ENCODE assay signal across 9 mouse cellular contexts in genomic region chr16:91222171-91222642, GRCm38 (mm10). TPM values are rescaled to one million over a fixed set of nuclear protein-coding genes. Genes with fewer than 3 reads are reported as not detected.
DNase-seq lines count a peak whose midpoint lies in the region; ATAC-seq and TF ChIP-seq lines count a peak whose summit lies in the region.
"Had no signal": no experiment of that assay in that cellular context is flagged by ENCODE, and none has a peak within 500 bp of the region (broad histone marks: within the 10 kb centered on the region; RNA-seq: fewer than 3 reads in every experiment).

No protein-coding gene starts in this region.

- peak; percentile 7; the same call in 1 of the 2 replicates for TF ChIP-seq CTCF in hindbrain, postnatal 0 days (IDR thresholded peaks at IDR 0.05; ENCODE audit: low read depth)

- peaks cover 99% of the 10 kb centered on the region for H3K27me3 ChIP-seq in lung, embryonic 15.5 days
- peaks cover 87% of the 10 kb centered on the region for H3K27me3 ChIP-seq in hindbrain, postnatal 0 days (ENCODE audit: insufficient read depth, low read length)

- WGBS in lung, embryonic 15.5 days = under 1% methylated on average over 25 of the region's 25 CpGs
- WGBS in hindbrain, postnatal 0 days = 2% methylated on average over 25 of the region's 25 CpGs

- no peak overlapping the region for H3K27ac ChIP-seq in lung, embryonic 15.5 days
- peak overlapping the region; percentile 74; the same call in 1 of the 2 replicates for H3K27ac ChIP-seq in hindbrain, postnatal 0 days

- H3K4me3 ChIP-seq in lung, embryonic 15.5 days = peak overlapping the region; percentile 22
- peak overlapping the region; percentile 21 for H3K4me3 ChIP-seq in hindbrain, postnatal 0 days (ENCODE audit: low read length)

- 0 out of 2 replicates have a peak, but pooled peaks cover 3% of the 10 kb centered on the region for H3K9me3 ChIP-seq in lung, embryonic 15.5 days
- H3K9me3 ChIP-seq in hindbrain, postnatal 0 days (ENCODE audit: low read length) = peaks cover 4% of the 10 kb centered on the region; the same call in 1 of the 2 replicates

- no peaks in the 10 kb centered on the region for H3K36me3 ChIP-seq in lung, embryonic 15.5 days
- no peaks in the 10 kb centered on the region for H3K36me3 ChIP-seq in hindbrain, postnatal 0 days (ENCODE audit: insufficient read depth, low read length)

- no peak for ATAC-seq in lung, embryonic 15.5 days (ENCODE audit: borderline replicate concordance, extremely low read depth, low FRiP score, low TSS enrichment)
- ATAC-seq in hindbrain, postnatal 0 days = peak; percentile 36

- H3K4me2 ChIP-seq in lung, embryonic 15.5 days = peak overlapping the region; percentile 41
- H3K4me2 ChIP-seq in hindbrain, postnatal 0 days (ENCODE audit: low read depth, low read length) = peak overlapping the region; percentile 40

- H3K4me1 ChIP-seq in lung, embryonic 15.5 days = peaks cover 31% of the 10 kb centered on the region
- no peaks in the 10 kb centered on the region for H3K4me1 ChIP-seq in hindbrain, postnatal 0 days (ENCODE audit: insufficient read depth, low read length)

- peak; percentile 41 for DNase-seq in adrenal gland, adult 2 months
- no peak for DNase-seq in adrenal gland, adult 8-10 months
- no peak for DNase-seq in lung, adult 18-20 months
- DNase-seq in hindbrain, postnatal 0 days (ENCODE audit: low spot score) = peak; percentile 62
- DNase-seq in right cerebral cortex, postnatal 4 days = peak; percentile 29
- no peak for DNase-seq in testis, postnatal 10 days (ENCODE audit: low spot score)
- DNase-seq in spleen, adult 12 weeks (ENCODE audit: low spot score) = no peak

- no peak overlapping the region for H3K9ac ChIP-seq in lung, embryonic 15.5 days
- no peak overlapping the region; the same call in 1 of the 2 replicates for H3K9ac ChIP-seq in hindbrain, postnatal 0 days (replicated peaks; ENCODE audit: low read length)

RNA-seq across cellular contexts. Expression of gene Olig2, which starts 3.0 kb away (rescaled TPM):
- total RNA-seq in adrenal gland, adult 2 months (2021) = not detected
- polyA plus RNA-seq in adrenal gland, adult 2 months (2012; rRNA removed) = not detected in 2 replicates
- total RNA-seq in adrenal gland, adult 8-10 months (2022) = not detected
- polyA plus RNA-seq in lung, embryonic 15.5 days (2015; fragmentation: Nextera tagmentation; extraction: Ambion mirVana) = not detected in 2 replicates
- 58.7 and 66.3 TPM in 2 replicates for total RNA-seq in hindbrain, postnatal 0 days (2014; rRNA removed)
- polyA plus RNA-seq in hindbrain, postnatal 0 days (2015; fragmentation: Nextera tagmentation; extraction: Ambion mirVana) = 16.0 and 17.3 TPM in 2 replicates
- polyA plus RNA-seq: intestine, embryonic 14.5 days had no signal

RNA-seq across cellular contexts. Expression of gene Olig1, which starts 47.4 kb away (rescaled TPM):
- under 1 TPM; 0.37 to 0.86 TPM for total RNA-seq in adrenal gland, adult 2 months (2021)
- 0.49 and 2.2 TPM in 2 replicates for polyA plus RNA-seq in adrenal gland, adult 2 months (2012; rRNA removed)
- under 1 TPM in 1 of 4 experiments, not detected in 3; 0.20 TPM for total RNA-seq in adrenal gland, adult 8-10 months (2022)
- polyA plus RNA-seq in lung, embryonic 15.5 days (2015; fragmentation: Nextera tagmentation; extraction: Ambion mirVana) = 0.08 and 0.09 TPM in 2 replicates
- total RNA-seq in hindbrain, postnatal 0 days (2014; rRNA removed) = 240 and 249 TPM in 2 replicates
- polyA plus RNA-seq in hindbrain, postnatal 0 days (2015; fragmentation: Nextera tagmentation; extraction: Ambion mirVana) = 199 and 227 TPM in 2 replicates

Comparison
In these comparisons a context has a peak if more than half of its experiments do, and no peak if none do; other contexts are left out.
1. DNase-seq: peak in adrenal gland, adult 2 months (single experiment), hindbrain, postnatal 0 days (single experiment) and right cerebral cortex, postnatal 4 days (single experiment); none in adrenal gland, adult 8-10 months (single experiment), lung, adult 18-20 months (0 of 2), testis, postnatal 10 days (single experiment) and spleen, adult 12 weeks (single experiment).
2. RNA of gene Olig2, which starts 3.0 kb away (total RNA-seq): 58.7 to 66.3 TPM in hindbrain, postnatal 0 days; not detected in adrenal gland, adult 2 months and not detected in adrenal gland, adult 8-10 months; every median in the first group is over 10 times any median in the second.
3. RNA of gene Olig1, which starts 47.4 kb away (total RNA-seq): 240 to 249 TPM in hindbrain, postnatal 0 days; 0.37 to 0.86 TPM in adrenal gland, adult 2 months and 0.20 TPM in adrenal gland, adult 8-10 months; every median in the first group is over 100 times any median in the second.